Mouse (Mus musculus) cerebellum, adult 18-20 months (tissue): ENCODE measurements around the gene Afg1l.

ENCODE experiments used
- DNase-seq, 2 experiments: peaks; one replicate each; pipeline ENCODE4 v3.0.0; 2021

Afg1l gene

GRCm38 (mm10) chr10:42355980-42356379, 122.4 kb downstream of the Afg1l start:
- DNase-seq: peak; percentile 6

- DNase-seq: no peak
These were observed 130.4 kb downstream of the Afg1l start for GRCm38 (mm10) chr10:42347986-42348385.

- DNase-seq: no peak
These were observed 131.2 kb downstream of the Afg1l start for GRCm38 (mm10) chr10:42347127-42347526.

- DNase-seq: no peak
These were observed 132.0 kb downstream of the Afg1l start for GRCm38 (mm10) chr10:42346179-42346877.

- DNase-seq: no peak
These were observed 135.7 kb downstream of the Afg1l start for GRCm38 (mm10) chr10:42342714-42343113.

- no peak for DNase-seq
These were observed 136.4 kb downstream of the Afg1l start for GRCm38 (mm10) chr10:42341815-42342457.

- no peak for DNase-seq
These were observed 138.0 kb downstream of the Afg1l start for GRCm38 (mm10) chr10:42340426-42340793.

GRCm38 (mm10) chr10:42339773-42340425, 138.5 kb downstream of the Afg1l start:
- no peak for DNase-seq

GRCm38 (mm10) chr10:42338456-42338855, 139.9 kb downstream of the Afg1l start:
- no peak for DNase-seq

GRCm38 (mm10) chr10:42327576-42327975, 150.8 kb downstream of the Afg1l start:
- peak in 1 of 2 experiments; percentile 15 for DNase-seq

- DNase-seq: no peak
These were observed 153.1 kb downstream of the Afg1l start for GRCm38 (mm10) chr10:42325305-42325704.

- DNase-seq: no peak
These were observed 154.4 kb downstream of the Afg1l start for GRCm38 (mm10) chr10:42323978-42324377.

- no peak for DNase-seq
These were observed 165.1 kb downstream of the Afg1l start for GRCm38 (mm10) chr10:42313222-42313786.

GRCm38 (mm10) chr10:42312557-42312956, 165.8 kb downstream of the Afg1l start:
- no peak for DNase-seq

GRCm38 (mm10) chr10:42308687-42308987, 169.7 kb downstream of the Afg1l start:
- DNase-seq: no peak

GRCm38 (mm10) chr10:42307980-42308686, 170.2 kb downstream of the Afg1l start:
- peak; percentile 56 to 74 for DNase-seq

GRCm38 (mm10) chr10:42306422-42306821, 171.9 kb downstream of the Afg1l start:
- DNase-seq: no peak

- DNase-seq: no peak
These were observed 177.6 kb downstream of the Afg1l start for GRCm38 (mm10) chr10:42300805-42301204.

- DNase-seq: no peak
These were observed 178.4 kb downstream of the Afg1l start for GRCm38 (mm10) chr10:42299967-42300366.

GRCm38 (mm10) chr10:42299426-42299825, 178.9 kb downstream of the Afg1l start:
- DNase-seq: no peak

GRCm38 (mm10) chr10:42297954-42298353, 180.4 kb downstream of the Afg1l start:
- no peak for DNase-seq

GRCm38 (mm10) chr10:42297109-42297508, 181.3 kb downstream of the Afg1l start:
- DNase-seq: no peak

GRCm38 (mm10) chr10:42296559-42296958, 181.8 kb downstream of the Afg1l start:
- DNase-seq: no peak
